In the genomic region with DNA sequence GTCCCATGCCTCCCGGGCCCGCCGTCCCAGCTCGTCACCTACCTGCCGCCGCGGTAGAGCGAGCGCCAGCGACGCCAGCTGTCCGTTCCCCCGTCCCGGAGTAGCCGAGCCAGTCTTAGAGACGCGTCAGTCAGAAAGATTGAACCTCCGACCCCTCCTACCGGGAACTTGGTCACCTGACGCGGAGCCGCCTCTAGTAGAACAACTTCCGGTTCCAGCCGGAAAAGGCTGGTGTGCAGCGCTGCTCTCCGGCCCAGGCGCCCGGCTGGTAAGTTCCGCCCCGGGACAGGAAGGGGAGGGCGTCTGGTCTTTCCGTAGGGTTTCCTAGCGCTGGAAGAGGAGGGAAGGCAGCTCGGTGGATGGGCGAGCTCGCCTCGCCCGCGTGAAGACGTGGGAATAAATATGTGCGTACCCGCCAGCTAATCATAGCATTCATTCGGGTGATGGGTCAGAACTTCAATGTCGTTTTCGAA, we compare ENCODE assay signal across 8 mouse cellular contexts. TPM values are rescaled to one million over a fixed set of nuclear protein-coding genes. Genes with fewer than 3 reads are reported as not detected.
DNase-seq lines count a peak whose midpoint lies in the region; ATAC-seq and TF ChIP-seq lines count a peak whose summit lies in the region.

A gene (minus strand): TSS at position 197 of the 473 bp plus-strand sequence.

- H3K4me2 ChIP-seq in hindbrain, postnatal 0 days (ENCODE audit: low read depth, low read length), result peak within 1 kb of the TSS; percentile 82

- WGBS in hindbrain, postnatal 0 days, result 0% methylated on average over 45 of the region's 45 CpGs

- no peaks in the 10 kb centered on the region for H3K27me3 ChIP-seq in hindbrain, postnatal 0 days (ENCODE audit: insufficient read depth, low read length)

- peaks cover 7% of the 10 kb centered on the region; the same call in 1 of the 2 replicates for H3K4me1 ChIP-seq in hindbrain, postnatal 0 days (ENCODE audit: insufficient read depth, low read length)

- no peaks in the 10 kb centered on the region for H3K36me3 ChIP-seq in hindbrain, postnatal 0 days (ENCODE audit: insufficient read depth, low read length)

- peak within 1 kb of the TSS; percentile 86 for H3K9ac ChIP-seq in hindbrain, postnatal 0 days (replicated peaks; ENCODE audit: low read length)

- peak; percentile 99 for DNase-seq in ZHBTc4 (ENCODE audit: low read depth, low spot score)
- peak; percentile 96 for DNase-seq in gastrocnemius, adult 2 months
- DNase-seq in hindbrain, postnatal 0 days (ENCODE audit: low spot score), result peak; percentile 98
- peak; percentile 92 to 93 for DNase-seq in left cerebral cortex, adult 2 months (ENCODE audit: extremely low spot score in 1 of 2, low spot score in 2 of 2)
- DNase-seq in right cerebral cortex, adult 2 months (ENCODE audit: low spot score in 2 of 2), result peak; percentile 93 to 94
- DNase-seq in urinary bladder, postnatal 14 days (ENCODE audit: low spot score), result peak; percentile 94

- TF ChIP-seq CTCF in gastrocnemius, adult 2 months (IDR thresholded peaks at IDR 0.05), result peak; percentile 14; the same call in 1 of the 2 replicates
- peak; percentile 18; the same call in 1 of the 2 replicates for TF ChIP-seq CTCF in hindbrain, postnatal 0 days (IDR thresholded peaks at IDR 0.05; ENCODE audit: low read depth)
- TF ChIP-seq CTCF in left cerebral cortex, adult 2 months (IDR thresholded peaks at IDR 0.05), result no peak

- H3K4me3 ChIP-seq in gastrocnemius, adult 2 months, result peak within 1 kb of the TSS; percentile 92
- peak within 1 kb of the TSS; percentile 88 for H3K4me3 ChIP-seq in hindbrain, postnatal 0 days (ENCODE audit: low read length)
- peak within 1 kb of the TSS; percentile 62 for H3K4me3 ChIP-seq in left cerebral cortex, adult 2 months

- intact Hi-C loops in gastrocnemius, adult 2 months (cut with DNase I), result loop anchor here (2.0 kb wide), 1 partner anchor 43 kb away; a partner anchor contains a TSS
- intact Hi-C loops in left cerebral cortex, adult 2 months (cut with DNase I), result loop anchor here (2.0 kb wide), 1 partner anchor 65 kb away; no protein-coding TSS in a partner anchor

- peak; percentile 98 for ATAC-seq in common myeloid progenitor, adult 5-6 weeks (replicated peaks; ENCODE audit: low read depth, poor library complexity, severe bottlenecking)
- ATAC-seq in hindbrain, postnatal 0 days, result peak; percentile 98
- ATAC-seq in megakaryocyte, adult 5-6 weeks (ENCODE audit: poor library complexity, severe bottlenecking), result peak; percentile 94

- H3K27ac ChIP-seq in gastrocnemius, adult 2 months, result peak within 1 kb of the TSS; percentile 97
- H3K27ac ChIP-seq in hindbrain, postnatal 0 days, result peak within 1 kb of the TSS; percentile 91
- peak within 1 kb of the TSS; percentile 96 for H3K27ac ChIP-seq in left cerebral cortex, adult 2 months

- H3K9me3 ChIP-seq in hindbrain, postnatal 0 days (ENCODE audit: low read length), result no peaks in the 10 kb centered on the region

RNA-seq across cellular contexts. Expression of the gene that starts here (rescaled TPM):
- 6.4 and 8.4 TPM in 2 replicates for total RNA-seq in common myeloid progenitor, adult 5-6 weeks (2017)
- 10 to 100 TPM; 18.9 to 19.4 TPM for total RNA-seq in gastrocnemius, adult 2 months (2021)
- total RNA-seq in hindbrain, postnatal 0 days (2014; rRNA removed), result 36.1 and 40.2 TPM in 2 replicates
- 31.4 and 36.6 TPM in 2 replicates for polyA plus RNA-seq in hindbrain, postnatal 0 days (2015; fragmentation: Nextera tagmentation; extraction: Ambion mirVana)
- total RNA-seq in left cerebral cortex, adult 2 months (2021), result 10 to 100 TPM; 26.4 to 27.6 TPM
- total RNA-seq in megakaryocyte, adult 5-6 weeks (2015), result 14.0 and 14.4 TPM in 2 replicates
- total RNA-seq in megakaryocyte, adult 5-6 weeks (2017), result 12.3 and 12.7 TPM in 2 replicates

Comparison
In these comparisons a context has a peak if more than half of its experiments do, and no peak if none do; other contexts are left out.
1. Peak in every context shown above with its lines: DNase-seq, ATAC-seq, H3K4me3 ChIP-seq and H3K27ac ChIP-seq.